Mouse (Mus musculus): ENCODE data around the gene Prkag2.
"Not testable (repeated sequence)": the region's sequence is repeated elsewhere in the genome, so short reads cannot be mapped to it uniquely, and the experiment has no call there.

The Prkag2 gene

GRCm38 (mm10) chr5:24871276-24871675 lies 229.2 kb downstream of the Prkag2 start:
- no peak for DNase-seq (ENCODE audit: low spot score in 2 of 2)

- no peak for DNase-seq (ENCODE audit: low spot score in 2 of 2)
Measured at GRCm38 (mm10) chr5:24869796-24870289, 230.6 kb downstream of the Prkag2 start.

DNA sequence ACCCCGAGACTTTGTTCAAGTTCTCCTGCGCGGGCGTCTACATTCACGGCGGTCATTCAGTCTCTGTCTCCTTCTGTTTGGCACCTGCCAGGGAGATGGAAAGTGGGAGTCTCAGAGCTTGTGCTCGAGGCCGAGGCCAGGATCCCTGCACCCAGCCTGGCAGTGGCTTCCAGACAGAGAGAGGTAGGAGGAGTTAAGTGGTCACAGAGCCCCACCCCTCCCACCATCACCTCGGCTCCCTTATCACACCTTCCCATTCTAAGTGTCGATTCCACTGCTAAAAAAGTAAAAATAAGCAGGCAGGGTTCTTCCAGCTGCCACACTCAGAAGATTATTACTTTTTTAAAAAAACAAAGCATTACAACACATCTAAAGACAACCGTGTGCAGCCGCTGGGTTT lies 236.6 kb downstream of the Prkag2 start:
- DNase-seq (ENCODE audit: low spot score in 2 of 2): no peak

- DNase-seq (ENCODE audit: low spot score in 2 of 2): no peak
Measured at GRCm38 (mm10) chr5:24861449-24861930, 239.0 kb downstream of the Prkag2 start.

- DNase-seq (ENCODE audit: low spot score in 2 of 2): peak in 1 of 2 experiments; percentile 63
Measured at GRCm38 (mm10) chr5:24860635-24861448, 239.6 kb downstream of the Prkag2 start.

- no peak for DNase-seq (ENCODE audit: low spot score in 2 of 2)
Measured at GRCm38 (mm10) chr5:24859771-24860540, 240.5 kb downstream of the Prkag2 start.

GRCm38 (mm10) chr5:24854827-24855600 lies 245.4 kb downstream of the Prkag2 start:
- DNase-seq (ENCODE audit: low spot score in 2 of 2): no peak

GRCm38 (mm10) chr5:24854256-24854655 lies 246.2 kb downstream of the Prkag2 start:
- no peak for DNase-seq (ENCODE audit: low spot score in 2 of 2)

DNA sequence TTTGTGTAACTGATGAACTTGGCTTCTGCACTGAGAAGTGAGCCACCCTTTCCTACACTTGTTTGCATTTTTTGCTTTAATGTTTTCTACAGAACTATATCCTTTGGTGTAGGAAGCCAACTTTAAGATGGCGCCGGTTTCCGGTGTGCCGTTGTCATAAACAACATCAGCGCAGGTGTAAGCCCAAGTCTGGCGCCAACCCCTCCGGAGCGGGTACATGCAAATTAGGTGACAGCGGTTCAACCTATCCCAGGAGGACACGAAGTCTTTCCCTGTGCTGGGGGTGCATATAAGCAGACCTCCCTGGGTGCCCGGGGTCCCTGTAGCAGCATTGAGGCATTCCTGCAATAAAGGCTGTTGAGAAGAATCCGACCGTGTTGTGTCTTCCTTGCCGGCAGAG lies 252.2 kb downstream of the Prkag2 start:
- not testable (repeated sequence) for DNase-seq (ENCODE audit: low spot score in 2 of 2)

DNA sequence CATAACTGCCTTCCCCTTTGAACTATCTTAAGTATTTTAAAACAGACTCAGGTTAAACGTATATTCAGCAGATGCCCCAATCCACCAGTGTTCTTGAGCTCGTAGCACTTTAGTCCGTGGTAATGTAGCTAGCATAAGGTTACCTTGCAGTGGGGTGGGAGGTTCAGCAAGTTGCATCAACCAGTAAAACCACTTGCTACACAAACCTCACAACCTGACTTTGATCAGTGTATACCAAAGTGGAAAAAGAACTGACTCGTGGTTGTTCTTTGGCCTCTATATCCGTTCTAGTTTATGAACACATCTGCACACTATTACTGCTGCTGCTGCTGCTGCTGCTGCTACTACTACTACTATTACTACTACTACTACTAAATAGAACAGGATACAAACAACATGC lies 256.6 kb downstream of the Prkag2 start:
- no peak for DNase-seq (ENCODE audit: low spot score in 2 of 2)

DNA sequence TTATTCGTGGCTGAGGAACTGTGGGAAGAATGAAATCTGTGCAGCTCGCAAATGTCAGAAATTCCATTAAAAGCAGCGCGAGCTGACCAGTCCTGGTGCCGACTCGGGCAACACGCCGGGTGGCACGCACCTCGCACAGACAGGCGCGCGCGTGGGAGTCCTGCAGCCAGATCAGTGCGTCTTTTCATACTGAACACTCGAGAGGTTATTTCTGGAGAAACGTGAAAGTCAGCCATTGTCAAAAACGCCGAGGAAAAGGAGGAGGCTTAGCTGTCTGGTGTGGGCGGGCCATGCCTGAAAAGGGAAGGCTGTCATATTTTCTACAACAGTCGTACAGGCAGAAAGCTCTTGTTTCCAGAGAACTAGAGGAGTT lies 257.4 kb downstream of the Prkag2 start:
- DNase-seq (ENCODE audit: low spot score in 2 of 2): no peak

DNA sequence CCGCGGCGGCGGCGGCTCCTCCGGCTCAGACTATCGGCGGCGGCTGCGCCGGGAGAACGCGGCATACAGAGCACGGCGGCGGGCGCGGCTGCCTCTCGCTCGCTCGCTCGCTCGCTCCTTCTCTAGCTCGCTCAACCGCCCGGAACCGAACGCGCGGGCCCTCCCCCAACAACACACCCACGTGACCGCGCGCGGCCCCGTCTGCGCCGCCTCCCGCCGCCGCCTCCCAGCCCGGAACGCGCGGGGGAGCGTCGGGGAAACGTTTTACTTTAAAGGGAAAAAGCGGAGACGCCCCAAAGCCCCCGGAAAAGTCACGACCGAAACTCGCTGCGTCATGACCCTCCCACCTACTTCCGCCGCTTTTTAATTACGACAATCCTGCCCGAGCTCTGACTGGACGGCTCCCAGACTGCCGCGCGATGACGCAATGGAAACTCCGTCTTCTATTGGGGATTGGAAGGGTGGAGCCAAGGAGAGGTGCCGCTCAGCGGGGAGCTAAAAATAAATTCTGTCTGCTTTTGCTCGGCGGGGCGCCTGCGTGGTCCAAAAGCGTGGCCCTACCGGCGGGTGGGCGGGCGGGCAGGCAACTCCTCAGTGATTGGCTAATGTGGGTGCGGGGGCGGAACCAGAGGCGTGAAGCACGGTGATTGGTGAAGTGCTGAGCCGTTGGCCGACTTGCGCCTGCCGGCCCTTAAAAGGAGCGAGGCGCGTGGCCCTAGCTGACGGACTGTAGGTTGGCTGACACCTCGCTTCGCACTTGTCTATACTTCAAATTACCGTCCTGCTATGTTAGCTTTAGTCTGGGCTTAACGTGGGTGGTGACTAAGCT lies 258.0 kb downstream of the Prkag2 start, which contains the start of gene Rheb:
TSS of gene Rheb (minus strand) at position 351 of the 829 bp plus-strand sequence.
- DNase-seq (ENCODE audit: low spot score in 2 of 2): peak; percentile 98 to 99

DNA sequence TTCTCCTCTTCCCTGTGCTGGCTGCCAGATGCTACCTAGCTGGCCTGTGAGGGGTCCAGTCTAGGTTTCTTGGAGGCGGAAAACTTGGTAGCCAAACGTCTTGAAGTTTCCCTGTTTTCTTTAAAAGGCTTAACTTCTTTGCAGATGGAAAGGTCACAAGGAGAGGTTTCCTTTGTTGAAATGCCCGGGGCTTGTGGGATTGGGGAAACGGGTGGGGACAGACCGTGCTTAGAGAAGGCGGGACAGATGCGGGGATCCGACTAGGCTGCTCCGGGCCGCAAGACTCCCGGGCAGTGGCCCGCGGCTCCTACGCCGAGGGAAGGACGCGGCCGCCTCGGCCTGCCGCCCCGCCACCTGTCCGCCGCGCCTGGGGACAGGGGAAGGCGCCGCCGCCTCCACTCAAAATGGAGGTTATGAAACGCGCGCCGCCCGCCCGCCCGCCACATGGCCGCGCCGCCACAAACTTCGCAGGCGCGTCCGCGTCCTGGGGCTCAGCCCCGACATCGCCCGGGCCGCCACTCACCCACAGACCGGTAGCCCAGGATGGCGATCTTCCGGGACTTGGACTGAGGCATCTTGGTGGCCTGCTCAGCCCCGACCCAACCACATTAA lies 258.7 kb downstream of the Prkag2 start:
- DNase-seq (ENCODE audit: low spot score in 2 of 2): no peak

DNA sequence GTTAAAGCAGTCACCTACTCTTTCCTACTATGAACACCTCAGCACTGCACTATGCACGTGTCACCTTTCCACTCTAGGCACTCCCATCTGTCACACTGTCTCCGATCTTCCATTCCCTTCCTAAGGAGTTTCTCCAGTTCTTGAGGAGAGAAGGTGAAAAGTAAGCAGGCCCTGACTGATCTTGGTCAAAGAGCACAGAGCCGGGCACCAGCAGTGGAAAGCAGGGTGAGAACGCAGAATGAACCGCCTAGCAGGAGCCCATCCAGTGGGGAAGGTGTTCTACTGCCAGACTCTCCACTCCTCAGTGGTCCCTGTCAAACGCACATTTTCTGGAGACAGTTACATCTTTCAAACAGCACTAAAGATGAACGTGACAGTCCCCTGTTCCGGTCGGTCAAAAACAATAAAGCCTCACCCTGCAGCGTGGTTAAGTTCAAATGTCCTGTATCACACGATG lies 259.4 kb downstream of the Prkag2 start:
- no peak for DNase-seq (ENCODE audit: low spot score in 2 of 2)

GRCm38 (mm10) chr5:24834491-24834890 lies 266.0 kb downstream of the Prkag2 start:
- DNase-seq (ENCODE audit: low spot score in 2 of 2): no peak

DNA sequence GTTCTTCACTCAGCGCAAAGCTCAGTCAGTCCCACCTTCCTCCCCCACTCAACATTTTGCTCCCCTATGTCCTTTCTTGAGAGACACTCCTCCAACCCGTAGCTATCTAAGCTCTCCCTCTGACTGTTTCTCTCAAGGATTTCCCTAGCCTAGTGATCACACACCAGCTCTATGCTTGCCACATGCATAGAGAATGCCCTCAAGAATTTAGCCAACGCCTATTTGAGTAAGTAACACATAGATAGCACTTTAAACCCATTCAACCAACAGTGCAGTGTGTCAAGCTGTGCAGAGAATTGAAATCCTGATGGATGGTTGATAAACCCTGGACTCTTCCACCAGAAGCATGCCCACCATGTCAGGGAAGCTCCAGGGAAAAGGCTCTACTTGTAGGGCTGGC lies 268.5 kb downstream of the Prkag2 start:
- no peak for DNase-seq (ENCODE audit: low spot score in 2 of 2)

GRCm38 (mm10) chr5:24828446-24828845 lies 272.0 kb downstream of the Prkag2 start:
- no peak for DNase-seq (ENCODE audit: low spot score in 2 of 2)

- no peak for DNase-seq (ENCODE audit: low spot score in 2 of 2)
Measured at GRCm38 (mm10) chr5:24827173-24827572, 273.3 kb downstream of the Prkag2 start.

GRCm38 (mm10) chr5:24826056-24826770 lies 274.2 kb downstream of the Prkag2 start:
- no peak for DNase-seq (ENCODE audit: low spot score in 2 of 2)

Data from cerebellum, postnatal 4 days (tissue).